ENCODE assay signal across 7 mouse cellular contexts in genomic region chr3:108563309-108563708, GRCm38 (mm10). TPM values are rescaled to one million over a fixed set of nuclear protein-coding genes. Genes with fewer than 3 reads are reported as not detected.
DNase-seq lines count a peak whose midpoint lies in the region; ATAC-seq lines count a peak whose summit lies in the region.

No protein-coding gene starts in this region.

- ATAC-seq in intestine, embryonic 16.5 days: peak; percentile 8; the same call in 1 of the 2 replicates

- no peaks in the 10 kb centered on the region for H3K9me3 ChIP-seq in intestine, embryonic 16.5 days (ENCODE audit: control insufficient read depth, low read length)
- H3K9me3 ChIP-seq in midbrain, embryonic 10.5 days (replicated peaks): no peaks in the 10 kb centered on the region

- no peaks in the 10 kb centered on the region for H3K27me3 ChIP-seq in intestine, embryonic 16.5 days (replicated peaks; ENCODE audit: control insufficient read depth, insufficient read depth, low read length)
- no peaks in the 10 kb centered on the region for H3K27me3 ChIP-seq in midbrain, embryonic 10.5 days (ENCODE audit: low read depth, poor library complexity, severe bottlenecking)

- peak overlapping the region; percentile 86 for H3K27ac ChIP-seq in intestine, embryonic 16.5 days (ENCODE audit: low read length)
- peak overlapping the region; percentile 88 for H3K27ac ChIP-seq in midbrain, embryonic 10.5 days (replicated peaks)

- peak overlapping the region; percentile 90 for H3K4me2 ChIP-seq in intestine, embryonic 16.5 days (ENCODE audit: low read depth, low read length)

- H3K36me3 ChIP-seq in intestine, embryonic 16.5 days (ENCODE audit: control insufficient read depth, insufficient read depth, low read length): peaks cover 3% of the 10 kb centered on the region; the same call in 1 of the 2 replicates
- H3K36me3 ChIP-seq in midbrain, embryonic 10.5 days: peaks cover 21% of the 10 kb centered on the region

- peak; percentile 86 for DNase-seq in adrenal gland, postnatal 10 days
- DNase-seq in embryo, embryonic 11.5 days (ENCODE audit: low read depth, low spot score): peak; percentile 72
- DNase-seq in gastrocnemius, postnatal 36 days: peak; percentile 69 to 73
- peak; percentile 71 to 75 for DNase-seq in left cerebral cortex, postnatal 36 days (ENCODE audit: low spot score in 2 of 2)
- DNase-seq in midbrain, embryonic 10.5 days (ENCODE audit: low spot score): peak; percentile 78
- peak; percentile 62 to 70 for DNase-seq in right cerebral cortex, postnatal 36 days (ENCODE audit: low spot score in 2 of 2)

- 4% methylated on average over 4 of the region's 4 CpGs for WGBS in intestine, embryonic 16.5 days
- 16% methylated on average over 4 of the region's 4 CpGs for WGBS in midbrain, embryonic 10.5 days

- intact Hi-C loops in gastrocnemius, postnatal 36 days (cut with DNase I): loop anchor here (2.0 to 5.0 kb wide), 2 partner anchors 89 to 163 kb away; partner anchors contain the start of gene Clcc1
- intact Hi-C loops in left cerebral cortex, postnatal 36 days (cut with DNase I): loop anchor here (2.0 to 5.0 kb wide), 3 partner anchors 27 to 281 kb away; partner anchors contain the start of genes 5330417C22Rik and Sort1

- peak overlapping the region; percentile 80 for H3K4me3 ChIP-seq in intestine, embryonic 16.5 days (ENCODE audit: low read length)
- peak overlapping the region; percentile 94 for H3K4me3 ChIP-seq in midbrain, embryonic 10.5 days

- H3K9ac ChIP-seq in intestine, embryonic 16.5 days (ENCODE audit: low read depth, low read length): peak overlapping the region; percentile 65

- H3K4me1 ChIP-seq in intestine, embryonic 16.5 days (ENCODE audit: control insufficient read depth, insufficient read depth, low read length): peaks cover 4% of the 10 kb centered on the region
- peaks cover 37% of the 10 kb centered on the region for H3K4me1 ChIP-seq in midbrain, embryonic 10.5 days

RNA-seq across cellular contexts. Expression of gene Tmem167b, which starts 1.0 kb away (rescaled TPM):
- total RNA-seq in adrenal gland, postnatal 10 days (2021): 10 to 100 TPM; 38.3 to 40.4 TPM
- total RNA-seq in gastrocnemius, postnatal 36 days (2021): 10 to 100 TPM; 12.3 to 14.0 TPM
- 34.4 and 34.9 TPM in 2 replicates for polyA plus RNA-seq in intestine, embryonic 16.5 days (2015; fragmentation: Nextera tagmentation; extraction: Ambion mirVana)
- 10 to 100 TPM; 43.2 to 44.7 TPM for total RNA-seq in left cerebral cortex, postnatal 36 days (2021)
- polyA plus RNA-seq in midbrain, embryonic 10.5 days (2016; fragmentation: Nextera tagmentation; extraction: Ambion mirVana): 38.6 and 50.8 TPM in 2 replicates

RNA-seq across cellular contexts. Expression of gene Taf13, which starts 8.2 kb away (rescaled TPM):
- total RNA-seq in adrenal gland, postnatal 10 days (2021): 10 to 100 TPM; 21.0 to 25.0 TPM
- total RNA-seq in gastrocnemius, postnatal 36 days (2021): 10 to 100 TPM; 18.0 to 21.4 TPM
- polyA plus RNA-seq in intestine, embryonic 16.5 days (2015; fragmentation: Nextera tagmentation; extraction: Ambion mirVana): 34.2 and 36.2 TPM in 2 replicates
- 10 to 100 TPM; 24.3 to 27.1 TPM for total RNA-seq in left cerebral cortex, postnatal 36 days (2021)
- polyA plus RNA-seq in midbrain, embryonic 10.5 days (2016; fragmentation: Nextera tagmentation; extraction: Ambion mirVana): 72.9 and 78.3 TPM in 2 replicates

RNA-seq across cellular contexts. Expression of gene 5330417C22Rik, which starts 27.0 kb away (rescaled TPM):
- total RNA-seq in adrenal gland, postnatal 10 days (2021): 1 to 10 TPM; 1.7 to 1.8 TPM
- total RNA-seq in gastrocnemius, postnatal 36 days (2021): under 1 TPM; 0.05 to 0.25 TPM
- polyA plus RNA-seq in intestine, embryonic 16.5 days (2015; fragmentation: Nextera tagmentation; extraction: Ambion mirVana): 15.5 and 18.0 TPM in 2 replicates
- 10 to 100 TPM; 34.2 to 37.8 TPM for total RNA-seq in left cerebral cortex, postnatal 36 days (2021)
- 2.6 and 3.2 TPM in 2 replicates for polyA plus RNA-seq in midbrain, embryonic 10.5 days (2016; fragmentation: Nextera tagmentation; extraction: Ambion mirVana)

RNA-seq across cellular contexts. Expression of gene Wdr47, which starts 27.8 kb away (rescaled TPM):
- 10 to 100 TPM; 10.2 to 11.0 TPM for total RNA-seq in adrenal gland, postnatal 10 days (2021)
- 1 to 10 TPM; 4.3 TPM for total RNA-seq in gastrocnemius, postnatal 36 days (2021)
- 6.4 and 7.1 TPM in 2 replicates for polyA plus RNA-seq in intestine, embryonic 16.5 days (2015; fragmentation: Nextera tagmentation; extraction: Ambion mirVana)
- total RNA-seq in left cerebral cortex, postnatal 36 days (2021): 100 to 1,000 TPM; 126 TPM
- 23.6 and 36.5 TPM in 2 replicates for polyA plus RNA-seq in midbrain, embryonic 10.5 days (2016; fragmentation: Nextera tagmentation; extraction: Ambion mirVana)

RNA-seq across cellular contexts. Expression of gene 1700013F07Rik, which starts 29.4 kb away (rescaled TPM):
- total RNA-seq in adrenal gland, postnatal 10 days (2021): under 1 TPM in 1 of 2 experiments, not detected in 1; 0.42 TPM
- total RNA-seq in gastrocnemius, postnatal 36 days (2021): not detected
- not detected in 2 replicates for polyA plus RNA-seq in intestine, embryonic 16.5 days (2015; fragmentation: Nextera tagmentation; extraction: Ambion mirVana)
- total RNA-seq in left cerebral cortex, postnatal 36 days (2021): 1 to 10 TPM; 1.9 to 2.7 TPM
- polyA plus RNA-seq in midbrain, embryonic 10.5 days (2016; fragmentation: Nextera tagmentation; extraction: Ambion mirVana): 0.49 and 0.63 TPM in 2 replicates

Comparison
In these comparisons a context has a peak if more than half of its experiments do, and no peak if none do; other contexts are left out.
1. Peak in every context shown above with its lines: DNase-seq, ATAC-seq, H3K4me3 ChIP-seq and H3K27ac ChIP-seq.
2. RNA of gene 5330417C22Rik, which starts 27.0 kb away (total RNA-seq): 34.2 to 37.8 TPM in left cerebral cortex, postnatal 36 days; 1.7 to 1.8 TPM in adrenal gland, postnatal 10 days and 0.05 to 0.25 TPM in gastrocnemius, postnatal 36 days; every median in the first group is over 10 times any median in the second.